Mouse (Mus musculus) olfactory bulb, adult 2 months (tissue): ENCODE data around the gene Speg.

Source experiments
- CTCF ChIP-seq: fragments of 200-500 bp; IDR thresholded peaks from 2 replicates; pipeline ENCODE4 v1.5.1; 2012; ENCODE audit warnings: low read depth, mild to moderate bottlenecking, low read length, moderate library complexity; ENCODE audit not compliant: insufficient read depth
- POLR2A ChIP-seq: fragments of 200-500 bp; IDR thresholded peaks from 2 replicates; pipeline ENCODE4 v1.6.1; 2012; ENCODE audit warnings: mild to moderate bottlenecking, low read depth, low read length, moderate library complexity; ENCODE audit not compliant: insufficient read depth

DNA sequence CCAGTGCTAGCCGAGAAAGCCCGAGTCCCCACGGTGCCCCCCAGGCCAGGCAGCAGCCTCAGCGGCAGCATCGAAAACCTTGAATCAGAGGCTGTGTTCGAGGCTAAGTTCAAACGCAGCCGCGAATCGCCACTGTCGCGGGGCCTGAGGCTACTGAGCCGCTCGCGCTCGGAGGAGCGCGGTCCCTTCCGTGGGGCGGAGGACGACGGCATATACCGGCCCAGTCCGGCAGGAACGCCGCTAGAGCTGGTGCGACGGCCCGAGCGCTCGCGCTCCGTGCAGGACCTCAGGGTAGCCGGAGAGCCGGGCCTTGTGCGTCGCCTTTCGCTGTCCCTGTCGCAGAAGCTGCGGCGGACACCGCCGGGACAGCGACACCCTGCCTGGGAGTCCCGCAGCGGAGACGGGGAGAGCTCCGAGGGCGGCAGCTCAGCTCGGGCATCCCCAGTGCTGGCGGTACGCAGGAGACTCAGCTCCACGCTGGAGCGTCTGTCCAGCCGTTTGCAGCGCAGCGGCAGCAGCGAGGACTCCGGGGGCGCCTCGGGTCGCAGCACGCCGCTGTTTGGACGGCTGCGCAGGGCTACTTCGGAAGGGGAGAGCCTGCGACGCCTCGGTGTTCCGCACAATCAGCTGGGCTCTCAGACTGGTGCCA lies 47.9 kb downstream of the Speg start:
- no peak for TF ChIP-seq CTCF
- TF ChIP-seq POLR2A = no peak
